Comparison of ENCODE assay signal across 12 mouse cellular contexts in genomic region chr16:42913291-42913690, GRCm38 (mm10).
"Had no signal": no experiment of that assay in that cellular context is flagged by ENCODE, and none has a peak within 500 bp of the region (broad histone marks: within the 10 kb centered on the region; RNA-seq: fewer than 3 reads in every experiment).

No protein-coding gene starts in this region.

- H3K4me3 ChIP-seq: limb, embryonic 13.5 days; midbrain, embryonic 12.5 days; neural tube, embryonic 13.5 days had no signal

- H3K9me3 ChIP-seq: limb, embryonic 13.5 days; midbrain, embryonic 12.5 days; neural tube, embryonic 13.5 days had no signal

- H3K9ac ChIP-seq: limb, embryonic 13.5 days; liver, embryonic 14.5 days; midbrain, embryonic 12.5 days; neural tube, embryonic 13.5 days had no signal

- H3K4me2 ChIP-seq: limb, embryonic 13.5 days; midbrain, embryonic 12.5 days; neural tube, embryonic 13.5 days had no signal

- H3K4me1 ChIP-seq: neural tube, embryonic 13.5 days had no signal

- H3K27ac ChIP-seq: kidney, postnatal 0 days; limb, embryonic 13.5 days; liver, embryonic 14.5 days; midbrain, embryonic 12.5 days; neural tube, embryonic 13.5 days had no signal

- H3K36me3 ChIP-seq: limb, embryonic 13.5 days; midbrain, embryonic 12.5 days; neural tube, embryonic 13.5 days had no signal

- ATAC-seq: midbrain, embryonic 16.5 days had no signal

- H3K27me3 ChIP-seq: limb, embryonic 13.5 days; midbrain, embryonic 12.5 days; neural tube, embryonic 13.5 days had no signal

- DNase-seq: kidney, postnatal 36 days; left cerebral cortex, postnatal 4 days; lung, adult 18-20 months; retina, postnatal 1 day; right cerebral cortex, postnatal 14 days; thymus, postnatal 4 days had no signal
